Mouse (Mus musculus): ENCODE data around the gene Slc39a7.

DNA sequence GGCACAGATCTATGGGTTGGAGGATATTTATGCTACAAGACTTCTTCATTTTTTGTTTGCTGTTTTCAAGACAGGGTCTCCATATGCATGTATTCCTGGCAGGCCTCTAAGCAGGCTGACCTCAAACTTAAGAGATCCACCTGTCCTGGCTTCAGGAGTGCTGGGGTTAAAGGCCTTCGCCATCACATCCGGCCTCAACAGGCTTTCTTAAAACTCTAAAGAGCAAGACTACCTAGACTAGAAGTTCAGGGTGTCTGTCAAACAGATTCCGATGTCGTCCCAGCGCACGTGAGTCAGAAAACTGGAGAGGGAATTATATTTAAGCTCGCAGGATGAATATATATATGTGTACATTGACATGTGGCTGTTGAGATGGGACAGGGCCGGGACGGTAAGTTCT, 7.8 kb downstream of the Slc39a7 start:
- no peak for TF ChIP-seq POLR2A (IDR thresholded peaks at IDR 0.05; ENCODE audit: borderline replicate concordance, extremely low read depth, insufficient read depth, insufficient read length, poor library complexity, severe bottlenecking)
- TF ChIP-seq CTCF (IDR thresholded peaks at IDR 0.05; ENCODE audit: borderline replicate concordance, extremely low read depth, insufficient read depth, insufficient read length), result no peak

Measured in brain, embryonic 14.5 days (tissue).